Mouse (Mus musculus) embryo, embryonic 9.5 days (tissue): ENCODE measurements around the gene Lhx1.

Source experiments
- DNase-seq: peaks from one replicate; pipeline ENCODE4 v3.0.0-alpha.2; 2017; ENCODE audit errors: extremely low spot score

Lhx1 gene

DNA sequence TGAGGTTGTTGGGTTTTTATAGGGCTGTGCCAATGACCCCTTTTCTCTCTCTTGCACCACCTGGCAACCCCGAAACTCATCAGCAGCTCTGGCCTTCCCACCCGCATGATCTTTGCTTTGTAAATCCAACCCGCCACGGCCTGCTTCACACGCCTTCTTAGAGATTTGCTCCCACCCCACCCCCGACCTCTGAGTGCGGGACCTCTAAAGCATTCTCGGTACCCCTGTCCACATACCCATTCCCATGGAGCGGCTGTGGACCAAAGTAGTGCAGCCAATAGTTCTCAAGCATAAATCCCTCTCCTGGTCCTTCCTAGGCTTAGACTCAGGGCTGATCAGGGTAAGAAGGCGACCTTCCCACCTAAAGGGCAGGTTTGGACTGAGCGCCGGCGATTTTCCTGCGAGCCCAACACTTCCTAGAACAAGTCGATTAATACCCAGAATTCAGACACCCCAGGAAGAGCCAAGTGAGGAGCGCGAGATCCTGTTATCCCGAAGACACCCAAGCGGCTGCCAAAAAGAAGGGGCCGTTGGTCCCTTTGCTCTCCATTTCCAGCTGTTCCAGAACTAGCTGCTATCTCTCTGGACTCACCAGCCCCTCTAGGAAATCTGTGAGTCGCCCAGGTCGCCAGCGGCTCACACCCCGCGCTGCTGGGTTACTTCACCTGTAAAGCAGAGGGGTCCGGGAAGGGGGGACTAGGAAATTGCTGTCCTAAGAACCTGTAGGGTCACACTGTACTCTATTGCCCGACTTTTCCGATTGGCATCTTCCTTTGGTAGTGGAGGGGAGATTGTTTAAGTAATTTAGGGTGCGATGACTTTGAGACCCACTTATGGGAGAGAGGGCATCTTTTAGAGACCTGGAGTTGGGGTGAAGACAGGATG lies 1.9 kb upstream of the Lhx1 start:
- no peak for DNase-seq

DNA sequence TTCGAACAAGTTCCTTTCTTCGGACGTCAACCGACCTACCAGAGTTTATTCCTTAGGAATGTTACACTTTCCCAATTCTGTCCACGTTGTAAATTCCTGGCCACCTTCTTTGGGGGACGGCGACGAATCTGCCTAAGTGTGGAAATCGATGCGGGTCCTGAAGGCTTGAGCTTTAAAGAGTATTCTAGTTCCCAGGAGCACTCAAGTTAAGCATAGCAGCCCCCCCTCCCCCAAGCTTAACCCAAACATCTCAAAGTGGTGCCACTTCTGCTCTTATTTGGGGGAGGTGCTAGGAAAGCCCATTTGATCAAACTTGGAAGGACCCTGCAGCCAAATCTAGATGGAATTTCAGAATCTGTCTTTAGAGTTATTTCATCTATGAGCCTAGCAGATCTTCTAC lies 1.1 kb upstream of the Lhx1 start:
- no peak for DNase-seq

DNA sequence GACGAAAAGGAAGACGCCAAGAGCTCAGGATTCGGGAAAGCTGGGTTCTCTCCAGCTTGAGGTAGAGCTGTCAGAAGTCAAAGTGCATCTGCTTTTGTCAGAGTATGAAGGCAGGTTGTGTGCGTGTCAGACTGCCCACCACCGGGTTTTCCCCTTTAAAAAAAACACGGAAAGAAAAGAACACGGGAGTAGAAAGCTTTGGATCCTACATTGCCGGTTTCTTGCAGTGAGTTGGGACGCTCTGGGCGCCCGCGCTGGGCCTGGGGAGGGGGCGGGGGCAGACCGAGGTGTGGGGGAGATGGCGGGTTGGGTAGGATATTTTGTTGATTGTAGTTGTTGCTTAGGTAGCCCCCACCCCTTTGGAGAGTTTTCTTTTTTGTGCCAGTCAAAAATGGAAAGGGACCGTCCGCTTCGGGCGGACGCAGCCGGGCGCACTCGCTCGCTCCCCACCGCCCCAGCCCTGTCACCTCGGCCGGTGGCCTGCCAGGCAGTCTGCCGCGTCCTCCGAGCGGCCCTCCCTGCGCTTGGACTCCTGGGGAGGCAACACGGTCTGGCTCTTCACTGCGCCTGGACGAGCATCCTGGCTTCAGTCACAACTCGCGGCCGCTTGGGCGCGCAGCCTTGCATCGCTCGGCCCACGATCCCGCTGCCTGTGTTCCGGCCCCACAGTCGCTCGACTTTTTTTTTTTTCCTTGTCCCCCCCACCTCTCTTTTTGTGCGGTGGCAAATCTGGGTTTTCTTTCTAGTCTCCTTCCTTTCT lies 644 bp downstream of the Lhx1 start:
- no peak for DNase-seq

DNA sequence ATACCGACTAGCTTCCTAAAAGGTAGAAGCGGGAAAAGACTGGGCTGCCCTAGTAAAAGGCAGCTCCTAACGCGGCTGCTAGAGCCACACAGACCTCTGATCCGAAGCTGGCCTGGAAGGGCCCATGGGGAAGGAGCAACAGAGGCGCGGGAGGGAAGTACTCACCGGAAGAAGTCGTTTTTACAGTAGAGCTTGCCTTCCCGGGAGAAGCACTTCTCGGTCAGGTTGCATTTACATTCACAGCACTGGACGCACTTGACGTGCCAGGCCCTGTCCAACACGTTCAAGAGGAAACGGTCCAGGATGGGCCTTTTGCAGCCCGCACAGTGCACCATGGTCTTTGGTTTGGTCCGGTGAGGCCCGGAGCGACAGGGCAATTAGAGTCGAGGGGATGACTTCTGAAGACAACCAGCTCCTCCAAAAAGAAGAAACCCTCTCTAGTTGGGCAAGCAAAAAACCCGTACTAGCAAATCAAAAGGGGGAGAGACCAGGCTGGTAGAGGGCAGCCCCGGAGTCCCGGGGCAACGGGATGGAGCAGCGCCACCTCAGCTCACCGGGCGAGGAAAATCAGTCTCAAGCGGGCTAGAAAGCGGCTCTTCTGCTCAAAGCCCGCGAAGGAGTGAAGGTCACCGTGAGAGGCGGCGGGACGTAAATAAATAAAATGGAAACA lies 1.4 kb downstream of the Lhx1 start:
- peak; percentile 54 for DNase-seq

- DNase-seq, result peak; percentile 64
Observed at GRCm38 (mm10) chr11:84523321-84523831, 2.0 kb downstream of the Lhx1 start.

- DNase-seq, result no peak
Observed at GRCm38 (mm10) chr11:84522577-84523320, 2.6 kb downstream of the Lhx1 start.

GRCm38 (mm10) chr11:84521751-84522299 lies 3.5 kb downstream of the Lhx1 start:
- no peak for DNase-seq

GRCm38 (mm10) chr11:84521071-84521390 lies 4.3 kb downstream of the Lhx1 start:
- DNase-seq, result no peak

GRCm38 (mm10) chr11:84520269-84521070 lies 4.9 kb downstream of the Lhx1 start:
- DNase-seq, result no peak

GRCm38 (mm10) chr11:84519576-84520268 lies 5.6 kb downstream of the Lhx1 start:
- DNase-seq, result no peak

- DNase-seq, result no peak
Observed at GRCm38 (mm10) chr11:84519036-84519435, 6.3 kb downstream of the Lhx1 start.

- DNase-seq, result no peak
Observed at GRCm38 (mm10) chr11:84518261-84518660, 7.1 kb downstream of the Lhx1 start.

DNA sequence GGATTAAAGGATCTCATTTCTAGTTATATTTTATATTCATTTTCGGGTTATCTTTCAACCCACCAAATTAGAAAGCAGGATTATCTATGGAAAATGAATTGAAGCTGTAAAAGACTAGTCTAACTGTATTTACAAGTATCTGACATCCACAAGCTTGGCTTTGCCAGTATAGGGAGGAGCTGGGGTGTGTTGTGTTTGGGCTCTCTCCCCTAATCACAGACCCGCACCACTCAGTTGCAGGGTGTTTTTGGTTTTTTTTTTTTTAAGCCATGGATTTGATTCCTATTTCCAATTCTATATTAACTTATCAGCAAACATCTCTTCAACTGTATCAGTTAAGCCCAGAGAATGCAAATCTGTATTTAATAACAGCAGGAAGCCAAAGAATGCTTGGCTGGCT lies 7.9 kb downstream of the Lhx1 start:
- no peak for DNase-seq

DNA sequence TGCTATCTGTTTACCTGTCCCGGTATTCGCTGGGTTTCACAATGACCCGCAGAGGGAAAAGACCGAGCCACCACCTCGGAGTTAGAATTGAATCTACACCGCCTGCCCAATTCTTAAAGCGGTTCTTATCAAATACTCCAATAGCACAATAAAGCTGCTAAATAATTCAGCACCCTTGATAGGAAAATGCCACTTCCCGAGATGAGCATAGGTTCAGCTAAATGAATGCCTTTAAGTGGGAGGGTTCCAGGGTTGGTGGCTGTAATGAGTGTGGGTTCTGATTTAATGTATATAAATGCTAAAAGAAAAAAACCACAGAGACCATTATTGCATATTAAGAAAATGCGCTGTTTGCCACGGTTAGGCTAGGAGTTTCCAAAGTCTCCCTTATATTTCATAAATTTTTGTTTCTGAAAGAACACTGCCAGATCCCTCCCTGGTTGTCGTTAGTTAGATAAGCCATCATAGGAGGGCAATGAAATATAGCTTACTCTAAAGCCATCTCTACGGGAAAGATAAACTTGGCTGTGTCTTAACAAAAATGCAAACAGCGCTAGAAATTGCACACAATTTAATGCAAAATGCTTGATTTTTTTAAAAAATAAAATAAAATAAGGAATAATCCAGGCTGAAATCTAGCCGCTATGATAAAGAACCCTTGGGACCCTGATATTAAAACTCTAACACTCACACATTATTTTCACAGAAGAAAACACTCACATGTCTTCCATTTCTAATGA lies 8.7 kb downstream of the Lhx1 start:
- DNase-seq, result no peak

GRCm38 (mm10) chr11:84513171-84514116 lies 11.9 kb downstream of the Lhx1 start, which contains the start of gene Aatf:
Aatf (minus strand) TSS chr11:84513522.
- DNase-seq, result peak; percentile 99

DNA sequence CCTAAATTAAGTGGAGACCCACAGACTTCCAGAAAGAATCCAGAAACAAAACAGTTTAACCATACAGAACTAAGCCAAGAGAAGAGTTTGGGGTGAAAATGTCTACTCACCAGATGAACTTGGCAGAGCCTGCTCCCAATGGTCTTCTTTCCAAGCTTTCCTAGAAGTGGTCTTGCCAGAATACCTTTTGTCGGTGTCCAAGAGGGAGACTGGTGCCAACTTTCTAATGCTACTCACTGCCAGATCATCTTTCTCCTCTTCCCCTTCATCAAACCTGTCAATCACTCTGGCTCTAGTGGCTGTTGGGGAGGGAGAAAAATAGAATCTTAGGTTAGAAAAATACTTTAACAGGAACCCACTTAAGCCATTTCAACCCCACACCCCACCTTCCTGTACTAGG lies 13.3 kb downstream of the Lhx1 start:
- DNase-seq, result no peak

GRCm38 (mm10) chr11:84504296-84504695 lies 21.0 kb downstream of the Lhx1 start:
- DNase-seq, result no peak

GRCm38 (mm10) chr11:84497944-84498343 lies 27.4 kb downstream of the Lhx1 start:
- peak; percentile 6 for DNase-seq
